ENCODE assay signal across 15 mouse cellular contexts in genomic region chr14:28410789-28411225, GRCm38 (mm10).
DNase-seq lines count a peak whose midpoint lies in the region; ATAC-seq and TF ChIP-seq lines count a peak whose summit lies in the region.
"Had no signal": no experiment of that assay in that cellular context is flagged by ENCODE, and none has a peak within 500 bp of the region (broad histone marks: within the 10 kb centered on the region; RNA-seq: fewer than 3 reads in every experiment).

No protein-coding gene starts in this region.

- peak; percentile 41 for DNase-seq in embryo, embryonic 11 days
- DNase-seq in embryo, embryonic 9.5 days (ENCODE audit: extremely low spot score) = no peak
- DNase-seq in intestine, embryonic 14.5 days (ENCODE audit: low spot score) = peak; percentile 71
- DNase-seq in right cerebral cortex, adult 18-20 months = peak; percentile 25
- no peak for DNase-seq in right cerebral cortex, adult 2 months (ENCODE audit: low spot score in 2 of 2)
- DNase-seq in frontal cortex, postnatal 10 days (ENCODE audit: low spot score in 2 of 2) = no peak
- DNase-seq: gastrocnemius, adult 2 months; layer of hippocampus, adult 9-11 months; spleen, adult 18-20 months; thymus, postnatal 25 days had no signal

- H3K27me3 ChIP-seq in intestine, embryonic 14.5 days (replicated peaks; ENCODE audit: control insufficient read depth, insufficient read depth, low read length) = no peaks in the 10 kb centered on the region
- no peaks in the 10 kb centered on the region for H3K27me3 ChIP-seq in intestine, postnatal 0 days (replicated peaks; ENCODE audit: control insufficient read depth, insufficient read depth, low read length)
- H3K27me3 ChIP-seq: embryonic facial prominence, embryonic 12.5 days had no signal

- no peak overlapping the region for H3K9ac ChIP-seq in intestine, embryonic 14.5 days (ENCODE audit: low read length)
- H3K9ac ChIP-seq in intestine, postnatal 0 days (ENCODE audit: low read depth, low read length) = no peak overlapping the region
- H3K9ac ChIP-seq: embryonic facial prominence, embryonic 12.5 days; liver, embryonic 14.5 days had no signal

- H3K27ac ChIP-seq in intestine, embryonic 14.5 days (ENCODE audit: low read depth) = peak overlapping the region; percentile 3
- H3K27ac ChIP-seq in intestine, postnatal 0 days (ENCODE audit: low read depth, low read length) = no peak overlapping the region
- H3K27ac ChIP-seq: embryonic facial prominence, embryonic 12.5 days; gastrocnemius, adult 2 months; liver, embryonic 14.5 days; macrophage had no signal

- H3K4me3 ChIP-seq in intestine, embryonic 14.5 days (ENCODE audit: low read depth, low read length) = no peak overlapping the region
- H3K4me3 ChIP-seq in intestine, postnatal 0 days (ENCODE audit: low read depth, low read length) = no peak overlapping the region
- H3K4me3 ChIP-seq: embryonic facial prominence, embryonic 12.5 days; gastrocnemius, adult 2 months had no signal

- no peaks in the 10 kb centered on the region for H3K9me3 ChIP-seq in intestine, embryonic 14.5 days (ENCODE audit: control insufficient read depth, low read length)
- no peaks in the 10 kb centered on the region for H3K9me3 ChIP-seq in intestine, postnatal 0 days (ENCODE audit: control insufficient read depth)
- H3K9me3 ChIP-seq: embryonic facial prominence, embryonic 12.5 days had no signal

- no peak for TF ChIP-seq CTCF in intestine, postnatal 0 days (IDR thresholded peaks at IDR 0.05; ENCODE audit: low read depth)

- peaks cover 20% of the 10 kb centered on the region for H3K4me1 ChIP-seq in intestine, embryonic 14.5 days (replicated peaks; ENCODE audit: control insufficient read depth, insufficient read depth, low read length)
- H3K4me1 ChIP-seq in intestine, postnatal 0 days (replicated peaks; ENCODE audit: control insufficient read depth, insufficient read depth, low read length) = peaks cover under 1% of the 10 kb centered on the region; the same call in 1 of the 2 replicates

- WGBS in intestine, embryonic 14.5 days = 23% methylated on average over 13 of the region's 13 CpGs
- WGBS in intestine, postnatal 0 days = 57% methylated on average over 13 of the region's 13 CpGs

- peak; percentile 81 for ATAC-seq in intestine, embryonic 14.5 days (replicated peaks; ENCODE audit: low FRiP score, low TSS enrichment, low read depth)
- ATAC-seq in intestine, postnatal 0 days = no peak
- ATAC-seq in activated CD4-positive, CD25-positive, alpha-beta regulatory T cell, adult 4 months = no peak

- no peak overlapping the region for H3K4me2 ChIP-seq in intestine, embryonic 14.5 days (ENCODE audit: low read length)
- no peak overlapping the region for H3K4me2 ChIP-seq in intestine, postnatal 0 days (replicated peaks; ENCODE audit: low read depth)
- H3K4me2 ChIP-seq: embryonic facial prominence, embryonic 12.5 days had no signal

- no peaks in the 10 kb centered on the region for H3K36me3 ChIP-seq in intestine, embryonic 14.5 days (ENCODE audit: control insufficient read depth, insufficient read depth, low read length)
- H3K36me3 ChIP-seq in intestine, postnatal 0 days (ENCODE audit: control insufficient read depth, insufficient read depth) = no peaks in the 10 kb centered on the region
- H3K36me3 ChIP-seq: embryonic facial prominence, embryonic 12.5 days had no signal

Comparison
In these comparisons a context has a peak if more than half of its experiments do, and no peak if none do; other contexts are left out.
1. DNase-seq: peak in embryo, embryonic 11 days (single experiment), intestine, embryonic 14.5 days (single experiment) and right cerebral cortex, adult 18-20 months (single experiment); none in embryo, embryonic 9.5 days (single experiment), right cerebral cortex, adult 2 months (0 of 2) and frontal cortex, postnatal 10 days (0 of 2).